ENCODE assay signal across 19 mouse cellular contexts in the genomic region with DNA sequence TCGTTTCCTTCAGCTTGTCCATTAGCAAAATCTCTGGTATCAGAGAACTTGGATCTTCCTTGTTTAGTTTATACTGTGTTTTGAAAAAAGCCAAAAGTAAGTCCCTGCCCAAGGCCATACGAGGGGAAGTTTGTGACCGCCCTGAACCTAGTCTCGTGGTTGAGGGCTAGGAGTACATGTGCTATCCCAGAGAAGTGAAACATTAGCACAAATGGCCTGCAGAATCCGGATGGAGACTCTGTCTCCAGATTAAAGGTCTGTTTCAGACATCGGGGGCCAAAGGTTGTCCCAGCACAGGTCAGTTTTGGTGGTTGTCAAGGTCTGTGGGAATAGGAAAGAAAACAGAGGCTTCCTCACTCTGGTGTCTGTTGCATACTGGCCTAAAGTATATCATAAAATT. TPM values are rescaled to one million over a fixed set of nuclear protein-coding genes. Genes with fewer than 3 reads are reported as not detected.
A peak's percentile ranks its signal among the peaks of the same experiment; 100 is the strongest.
DNase-seq lines count a peak whose midpoint lies in the region; ATAC-seq and TF ChIP-seq lines count a peak whose summit lies in the region.
"Had no signal": no experiment of that assay in that cellular context is flagged by ENCODE, and none has a peak within 500 bp of the region (broad histone marks: within the 10 kb centered on the region; RNA-seq: fewer than 3 reads in every experiment).

No protein-coding gene starts in this region.

- no peak for ATAC-seq in embryonic facial prominence, embryonic 15.5 days (ENCODE audit: insufficient number of reproducible peaks, low FRiP score, low TSS enrichment, low read depth)

- H3K36me3 ChIP-seq in embryonic facial prominence, embryonic 15.5 days = no peaks in the 10 kb centered on the region
- H3K36me3 ChIP-seq: neural tube, embryonic 13.5 days had no signal

- DNase-seq in heart, adult 11 months = peak; percentile 97
- DNase-seq in heart, postnatal 36 days = no peak
- DNase-seq in left cerebral cortex, adult 2 months (ENCODE audit: extremely low spot score in 1 of 2, low spot score in 2 of 2) = no peak
- DNase-seq in left cerebral cortex, postnatal 4 days = no peak
- peak; percentile 76 to 89 for DNase-seq in kidney, postnatal 36 days
- no peak for DNase-seq in cerebellum, postnatal 36 days
- no peak for DNase-seq in cerebellum, adult 11 months
- DNase-seq: adrenal gland, postnatal 36 days; cerebellum, postnatal 14 days; right cerebral cortex, postnatal 4 days had no signal

- H3K4me2 ChIP-seq in embryonic facial prominence, embryonic 15.5 days (replicated peaks) = peak overlapping the region; percentile 80; the same call in 1 of the 2 replicates
- H3K4me2 ChIP-seq: hindbrain, embryonic 14.5 days had no signal

- no peaks in the 10 kb centered on the region for H3K27me3 ChIP-seq in embryonic facial prominence, embryonic 15.5 days
- H3K27me3 ChIP-seq: neural tube, embryonic 13.5 days had no signal

- intact Hi-C loops in heart, postnatal 36 days (cut with DNase I) = no loop called here
- intact Hi-C loops in left cerebral cortex, adult 2 months (cut with DNase I) = no loop called here
- intact Hi-C loops in left cerebral cortex, postnatal 4 days (cut with DNase I) = no loop called here

- TF ChIP-seq CTCF in left cerebral cortex, adult 2 months (IDR thresholded peaks at IDR 0.05) = no peak

- 81% methylated on average over 6 of the region's 6 CpGs for WGBS in embryonic facial prominence, embryonic 15.5 days

- H3K4me3 ChIP-seq in left cerebral cortex, adult 2 months = no peak overlapping the region
- H3K4me3 ChIP-seq in embryonic facial prominence, embryonic 15.5 days (replicated peaks) = no peak overlapping the region
- H3K4me3 ChIP-seq: forebrain, embryonic 10.5 days; megakaryocyte, embryonic 14.5 days; neural tube, embryonic 13.5 days had no signal

- no peaks in the 10 kb centered on the region for H3K9me3 ChIP-seq in embryonic facial prominence, embryonic 15.5 days (replicated peaks)
- H3K9me3 ChIP-seq: forebrain, embryonic 10.5 days; megakaryocyte, embryonic 14.5 days; neural tube, embryonic 13.5 days had no signal

- H3K4me1 ChIP-seq in embryonic facial prominence, embryonic 15.5 days = peaks cover 52% of the 10 kb centered on the region

- peak overlapping the region; percentile 9 for H3K27ac ChIP-seq in left cerebral cortex, adult 2 months
- H3K27ac ChIP-seq in embryonic facial prominence, embryonic 15.5 days (replicated peaks) = no peak overlapping the region
- H3K27ac ChIP-seq: forebrain, embryonic 10.5 days; hindbrain, embryonic 14.5 days; neural tube, embryonic 13.5 days had no signal

- H3K9ac ChIP-seq in embryonic facial prominence, embryonic 15.5 days = no peak overlapping the region
- H3K9ac ChIP-seq: hindbrain, embryonic 14.5 days had no signal

RNA-seq across cellular contexts. Expression of a gene that starts 2.6 kb away (rescaled TPM):
- total RNA-seq in heart, postnatal 36 days (2021) = 10 to 100 TPM in 1 of 2 experiments, 1 to 10 TPM in 1; 8.6 to 11.2 TPM
- 10 to 100 TPM; 35.3 to 36.6 TPM for total RNA-seq in left cerebral cortex, adult 2 months (2021)
- total RNA-seq in left cerebral cortex, postnatal 4 days (2021) = 10 to 100 TPM; 25.7 to 26.8 TPM
- polyA plus RNA-seq in embryonic facial prominence, embryonic 15.5 days (2015; fragmentation: Nextera tagmentation; extraction: Ambion mirVana) = 56.1 and 56.2 TPM in 2 replicates

RNA-seq across cellular contexts. Expression of a gene that starts 28.8 kb away (rescaled TPM):
- 1 to 10 TPM; 5.2 to 5.5 TPM for total RNA-seq in heart, postnatal 36 days (2021)
- total RNA-seq in left cerebral cortex, adult 2 months (2021) = 1 to 10 TPM; 3.9 to 4.2 TPM
- 1 to 10 TPM; 1.8 to 1.9 TPM for total RNA-seq in left cerebral cortex, postnatal 4 days (2021)
- polyA plus RNA-seq in embryonic facial prominence, embryonic 15.5 days (2015; fragmentation: Nextera tagmentation; extraction: Ambion mirVana) = 13.1 and 14.0 TPM in 2 replicates

RNA-seq across cellular contexts. Expression of a gene that starts 29.0 kb away (rescaled TPM):
- total RNA-seq in heart, postnatal 36 days (2021) = 10 to 100 TPM; 32.7 to 36.7 TPM
- total RNA-seq in left cerebral cortex, adult 2 months (2021) = 10 to 100 TPM; 63.8 to 67.4 TPM
- total RNA-seq in left cerebral cortex, postnatal 4 days (2021) = 10 to 100 TPM; 75.5 to 93.4 TPM
- 50.5 and 57.7 TPM in 2 replicates for polyA plus RNA-seq in embryonic facial prominence, embryonic 15.5 days (2015; fragmentation: Nextera tagmentation; extraction: Ambion mirVana)

RNA-seq across cellular contexts. Expression of a gene that starts 29.1 kb away (rescaled TPM):
- 1 to 10 TPM; 5.0 to 5.3 TPM for total RNA-seq in heart, postnatal 36 days (2021)
- total RNA-seq in left cerebral cortex, adult 2 months (2021) = 10 to 100 TPM; 16.4 to 17.9 TPM
- 10 to 100 TPM; 12.1 to 13.5 TPM for total RNA-seq in left cerebral cortex, postnatal 4 days (2021)
- polyA plus RNA-seq in embryonic facial prominence, embryonic 15.5 days (2015; fragmentation: Nextera tagmentation; extraction: Ambion mirVana) = 14.4 and 16.6 TPM in 2 replicates

RNA-seq across cellular contexts. Expression of a gene that starts 47.0 kb away (rescaled TPM):
- not detected for total RNA-seq in heart, postnatal 36 days (2021)
- not detected for total RNA-seq in left cerebral cortex, adult 2 months (2021)
- under 1 TPM in 1 of 2 experiments, not detected in 1; 0.30 TPM for total RNA-seq in left cerebral cortex, postnatal 4 days (2021)
- 0.20 and 0.21 TPM in 2 replicates for polyA plus RNA-seq in embryonic facial prominence, embryonic 15.5 days (2015; fragmentation: Nextera tagmentation; extraction: Ambion mirVana)
- total RNA-seq: layer of hippocampus, adult 18-20 months had no signal
- polyA plus RNA-seq: embryonic facial prominence, embryonic 11.5 days; forebrain, embryonic 10.5 days; heart, embryonic 14.5 days; hindbrain, embryonic 14.5 days; neural tube, embryonic 13.5 days; stomach, embryonic 14.5 days had no signal

Comparison
In these comparisons a context has a peak if more than half of its experiments do, and no peak if none do; other contexts are left out.
1. DNase-seq: peak in heart, adult 11 months (single experiment) and kidney, postnatal 36 days (2 of 2); none in heart, postnatal 36 days (0 of 2), left cerebral cortex, adult 2 months (0 of 2), left cerebral cortex, postnatal 4 days (single experiment), cerebellum, postnatal 36 days (0 of 2) and cerebellum, adult 11 months (single experiment).